Mouse (Mus musculus): ENCODE results near the gene Mfsd13b. TPM values are rescaled to one million over a fixed set of nuclear protein-coding genes. Genes with fewer than 3 reads are reported as not detected.

Mfsd13b gene
- total and polyA plus RNA-seq, 3 experiments, result not detected

GRCm38 (mm10) chr7:121034701-121035141, 52.4 kb downstream of the Mfsd13b start:
- Histone ChIP-seq H3K36me3 (replicated peaks in 1 of 2; ENCODE audit: control insufficient read depth in 1 of 2, insufficient read depth in 1 of 2, low read length in 1 of 2) (peaks cover 0 to 5% of the 10 kb centered on the region in 2 experiments), H3K9ac (ENCODE audit: insufficient read depth, low read depth) (peak overlapping the region; percentile 89), H3K27ac (ENCODE audit: insufficient read depth, low read depth) (peak overlapping the region; percentile 61), H3K9me3 (replicated peaks; ENCODE audit: low read length) (no peaks in the 10 kb centered on the region), H3K79me2 (replicated peaks; ENCODE audit: control insufficient read depth, extremely low read depth, insufficient read depth, poor library complexity, severe bottlenecking) (peaks cover 32% of the 10 kb centered on the region), H3K4me1 (ENCODE audit: control insufficient read depth in 1 of 2, insufficient read depth in 2 of 2) (peaks cover 4 to 21% of the 10 kb centered on the region in 2 experiments; a peak in 3 of 4 replicates), H3K4me3 (replicated peaks in 1 of 3; ENCODE audit: low read depth in 2 of 3, low read length in 2 of 3, poor library complexity in 1 of 3) (peak overlapping the region; percentile 76 to 99 (median 93)), H3K27me3 (replicated peaks) (peaks cover 2% of the 10 kb centered on the region), H3K4me2 (ENCODE audit: insufficient read depth, low read depth, poor library complexity, severe bottlenecking) (peak overlapping the region; percentile 92; the same call in 1 of the 2 replicates)
- in situ Hi-C loops (cut with MboI; ENCODE audit: low pct_ligation_motif_present, low pct_unique_long_range_greater_than_20kb, low sequenced_read_pairs) (loop anchor here (10.0 kb wide), 2 partner anchors 50 to 200 kb away; partner anchors contain the start of genes Cdr2 and Mfsd13b), dilution Hi-C loops (cut with MboI; ENCODE audit: extremely low pct_ligation_motif_present, extremely low pct_unique_long_range_greater_than_20kb, low sequenced_read_pairs) (no loop called here)
- no peak for TF ChIP-seq ETS1 (conservative IDR thresholded peaks at IDR 0.05; ENCODE audit: low read depth, low read length)
- TF ChIP-seq MYC (IDR thresholded peaks at IDR 0.05; ENCODE audit: low read depth, low read length), result no peak
- TF ChIP-seq MXI1 (IDR thresholded peaks at IDR 0.05; ENCODE audit: low read depth, low read length), result peak; percentile 68; the same call in 1 of the 2 replicates
- no peak for DNase-seq (ENCODE audit: extremely low read depth)

GRCm38 (mm10) chr7:121035161-121035721, 52.9 kb downstream of the Mfsd13b start:
- H3K36me3 ChIP-seq (replicated peaks in 1 of 2; ENCODE audit: control insufficient read depth in 1 of 2, insufficient read depth in 1 of 2, low read length in 1 of 2), result peaks cover 0 to 5% of the 10 kb centered on the region in 2 experiments
- peaks cover 2% of the 10 kb centered on the region for H3K27me3 ChIP-seq (replicated peaks)
- DNase-seq (ENCODE audit: extremely low read depth), result peak; percentile 45
- H3K9ac ChIP-seq (ENCODE audit: insufficient read depth, low read depth), result peak overlapping the region; percentile 89
- peaks cover 37% of the 10 kb centered on the region for H3K79me2 ChIP-seq (replicated peaks; ENCODE audit: control insufficient read depth, extremely low read depth, insufficient read depth, poor library complexity, severe bottlenecking)
- peak overlapping the region; percentile 92 for H3K4me2 ChIP-seq (ENCODE audit: insufficient read depth, low read depth, poor library complexity, severe bottlenecking)
- no peaks in the 10 kb centered on the region for H3K9me3 ChIP-seq (replicated peaks; ENCODE audit: low read length)
- dilution Hi-C loops (cut with MboI; ENCODE audit: extremely low pct_ligation_motif_present, extremely low pct_unique_long_range_greater_than_20kb, low sequenced_read_pairs), result no loop called here
- in situ Hi-C loops (cut with MboI; ENCODE audit: low pct_ligation_motif_present, low pct_unique_long_range_greater_than_20kb, low sequenced_read_pairs), result loop anchor here (10.0 kb wide), 2 partner anchors 50 to 200 kb away; partner anchors contain the start of genes Cdr2 and Mfsd13b
- peak overlapping the region; percentile 61 for H3K27ac ChIP-seq (ENCODE audit: insufficient read depth, low read depth)
- peak overlapping the region; percentile 76 to 99 (median 93) for H3K4me3 ChIP-seq (replicated peaks in 1 of 3; ENCODE audit: low read depth in 2 of 3, low read length in 2 of 3, poor library complexity in 1 of 3)
- H3K4me1 ChIP-seq (ENCODE audit: control insufficient read depth in 1 of 2, insufficient read depth in 2 of 2), result peaks cover 4 to 27% of the 10 kb centered on the region in 2 experiments
- no peak for TF ChIP-seq CHD1 (IDR thresholded peaks at IDR 0.05; ENCODE audit: low read depth, low read length)
- no peak for TF ChIP-seq KAT2A (IDR thresholded peaks at IDR 0.05; ENCODE audit: insufficient replicate concordance, low read length)
- no peak for TF ChIP-seq ZKSCAN1 (IDR thresholded peaks at IDR 0.05; ENCODE audit: borderline replicate concordance, low read depth, low read length)
- TF ChIP-seq ZNF384 (IDR thresholded peaks at IDR 0.05; ENCODE audit: low read depth, low read length), result no peak
- 0 out of 2 replicates have a peak, but pooled peaks have one; percentile 1 for TF ChIP-seq NELFE (IDR thresholded peaks at IDR 0.05; ENCODE audit: low read depth, low read length)
- TF ChIP-seq MEF2A (IDR thresholded peaks at IDR 0.05; ENCODE audit: borderline replicate concordance, low read depth, low read length), result no peak
- TF ChIP-seq SMC3 (IDR thresholded peaks at IDR 0.05; ENCODE audit: low read depth, low read length), result no peak
- TF ChIP-seq ZC3H11A (IDR thresholded peaks at IDR 0.05; ENCODE audit: low read depth, low read length), result no peak
- TF ChIP-seq POLR2AphosphoS2 (IDR thresholded peaks at IDR 0.05; ENCODE audit: low read depth, low read length), result no peak
- no peak for TF ChIP-seq RCOR1 (conservative IDR thresholded peaks at IDR 0.05; ENCODE audit: low read depth, low read length)
- no peak for TF ChIP-seq RAD21 (IDR thresholded peaks at IDR 0.05; ENCODE audit: low read depth, low read length)
- TF ChIP-seq CHD2 (IDR thresholded peaks at IDR 0.05; ENCODE audit: low read length), result no peak
- TF ChIP-seq E2F4 (IDR thresholded peaks at IDR 0.05; ENCODE audit: insufficient replicate concordance, low read depth, low read length), result no peak
- TF ChIP-seq MAX (IDR thresholded peaks at IDR 0.05; ENCODE audit: low read length), result no peak
- no peak for TF ChIP-seq ZMIZ1 (IDR thresholded peaks at IDR 0.05; ENCODE audit: low read depth, low read length)
- TF ChIP-seq MAFK (IDR thresholded peaks at IDR 0.05; ENCODE audit: insufficient replicate concordance, low read length), result no peak
- no peak for TF ChIP-seq IRF4 (IDR thresholded peaks at IDR 0.05; ENCODE audit: low read depth, low read length)
- TF ChIP-seq POLR2A (IDR thresholded peaks at IDR 0.05; ENCODE audit: low read depth, low read length), result 0 out of 2 replicates have a peak, but pooled peaks have one; percentile 32
- TF ChIP-seq JUN (IDR thresholded peaks at IDR 0.05; ENCODE audit: insufficient read depth, low read depth, low read length), result no peak
- no peak for TF ChIP-seq USF2 (conservative IDR thresholded peaks at IDR 0.05; ENCODE audit: low read depth, low read length)
- TF ChIP-seq UBTF (IDR thresholded peaks at IDR 0.05; ENCODE audit: low read depth, low read length), result no peak
- TF ChIP-seq JUND (conservative IDR thresholded peaks at IDR 0.05; ENCODE audit: low read depth, low read length), result no peak
- peak; percentile 49; the same call in 1 of the 2 replicates for TF ChIP-seq TBP (conservative IDR thresholded peaks at IDR 0.05; ENCODE audit: low read depth, low read length)
- TF ChIP-seq EP300 (IDR thresholded peaks at IDR 0.05; ENCODE audit: low read length), result no peak
- TF ChIP-seq MYC (IDR thresholded peaks at IDR 0.05; ENCODE audit: low read depth, low read length), result peak; percentile 52; the same call in 1 of the 2 replicates
- no peak for TF ChIP-seq USF1 (IDR thresholded peaks at IDR 0.05; ENCODE audit: low read depth, low read length)
- TF ChIP-seq TCF12 (IDR thresholded peaks at IDR 0.05; ENCODE audit: low read depth, low read length), result no peak; the same call in 1 of the 2 replicates
- no peak for TF ChIP-seq MAZ (IDR thresholded peaks at IDR 0.05; ENCODE audit: low read depth, low read length)
- no peak for TF ChIP-seq HCFC1 (IDR thresholded peaks at IDR 0.05; ENCODE audit: low read depth, low read length)

Data from CH12.LX (cell line).